In the genomic region with DNA sequence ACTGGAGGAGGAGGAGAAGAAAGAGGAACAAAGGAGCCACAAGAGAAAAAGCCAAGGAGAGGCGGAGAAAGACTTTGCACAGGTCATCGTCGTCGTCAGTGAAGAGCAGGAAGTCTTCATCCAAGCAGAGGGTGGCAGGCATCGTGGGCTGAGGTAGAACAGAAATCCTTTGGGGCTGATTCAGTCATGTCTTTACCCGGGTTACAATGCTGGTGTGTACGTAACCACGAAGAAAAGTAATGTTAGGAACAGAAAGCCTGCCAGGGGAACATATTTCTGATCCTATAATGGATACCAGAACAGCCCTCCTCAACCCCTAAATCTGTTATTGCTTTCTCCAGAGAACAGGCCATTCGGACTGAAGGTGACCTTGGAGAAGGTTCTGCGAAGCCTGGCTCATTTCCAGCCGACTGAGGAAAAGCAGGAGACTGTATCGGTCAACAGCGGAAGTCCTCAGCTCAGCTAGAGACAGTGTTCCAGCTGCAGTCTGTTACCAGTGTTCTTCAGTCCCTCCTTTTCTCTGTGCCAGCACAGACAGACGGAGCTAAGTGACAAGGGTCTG, we compare ENCODE assay signal across 9 mouse cellular contexts. TPM values are rescaled to one million over a fixed set of nuclear protein-coding genes. Genes with fewer than 3 reads are reported as not detected.
DNase-seq lines count a peak whose midpoint lies in the region; ATAC-seq lines count a peak whose summit lies in the region.
"Had no signal": no experiment of that assay in that cellular context is flagged by ENCODE, and none has a peak within 500 bp of the region (broad histone marks: within the 10 kb centered on the region; RNA-seq: fewer than 3 reads in every experiment).

No protein-coding gene starts in this region.

- no peaks in the 10 kb centered on the region for H3K27me3 ChIP-seq in embryonic facial prominence, embryonic 12.5 days

- H3K9ac ChIP-seq in embryonic facial prominence, embryonic 12.5 days: no peak overlapping the region

- intact Hi-C loops in gastrocnemius, postnatal 14 days (cut with DNase I; ENCODE audit: low total_unique reads): no loop called here

- no peak overlapping the region for H3K4me2 ChIP-seq in embryonic facial prominence, embryonic 12.5 days (replicated peaks)

- no peaks in the 10 kb centered on the region for H3K36me3 ChIP-seq in embryonic facial prominence, embryonic 12.5 days

- 43% methylated on average over 14 of the region's 14 CpGs for WGBS in embryonic facial prominence, embryonic 12.5 days

- H3K4me3 ChIP-seq in embryonic facial prominence, embryonic 12.5 days: no peak overlapping the region

- DNase-seq in gastrocnemius, postnatal 14 days: peak; percentile 16
- DNase-seq in gastrocnemius, adult 8-10 months (ENCODE audit: low spot score in 2 of 2): no peak
- peak; percentile 33 for DNase-seq in kidney, adult 11 months
- peak; percentile 34 for DNase-seq in lung, postnatal 25 days (ENCODE audit: low spot score)
- no peak for DNase-seq in cerebellum, postnatal 25 days
- no peak for DNase-seq in right cerebral cortex, postnatal 4 days

- H3K4me1 ChIP-seq in embryonic facial prominence, embryonic 12.5 days: peaks cover 14% of the 10 kb centered on the region; the same call in 1 of the 2 replicates

- ATAC-seq in embryonic facial prominence, embryonic 12.5 days (ENCODE audit: insufficient number of reproducible peaks, insufficient read depth, low FRiP score, low TSS enrichment): no peak
- no peak for ATAC-seq in megakaryocyte-erythroid progenitor cell, adult 5-6 weeks (replicated peaks; ENCODE audit: low FRiP score, low TSS enrichment, poor library complexity, severe bottlenecking)

- peak overlapping the region; percentile 56; the same call in 1 of the 2 replicates for H3K27ac ChIP-seq in embryonic facial prominence, embryonic 12.5 days
- H3K27ac ChIP-seq: macrophage had no signal

- H3K9me3 ChIP-seq in embryonic facial prominence, embryonic 12.5 days: no peaks in the 10 kb centered on the region

RNA-seq across cellular contexts. Expression of a gene that starts 57.1 kb away (rescaled TPM):
- 10 to 100 TPM in 1 of 2 experiments, 1 to 10 TPM in 1; 9.3 to 11.0 TPM for total RNA-seq in gastrocnemius, postnatal 14 days (2021)
- 1 to 10 TPM; 2.6 to 4.7 (median 4.0) TPM for total RNA-seq in gastrocnemius, adult 8-10 months (2022)
- polyA plus RNA-seq in embryonic facial prominence, embryonic 12.5 days (2016; fragmentation: Nextera tagmentation; extraction: Ambion mirVana): 26.3 and 27.2 TPM in 2 replicates
- 20.4 and 21.1 TPM in 2 replicates for total RNA-seq in megakaryocyte-erythroid progenitor cell, adult 5-6 weeks (2014; fragmentation: Nextera tagmentation)
- total RNA-seq in megakaryocyte-erythroid progenitor cell, adult 5-6 weeks (2017): 30.9 and 41.8 TPM in 2 replicates

Comparison
In these comparisons a context has a peak if more than half of its experiments do, and no peak if none do; other contexts are left out.
1. DNase-seq: peak in gastrocnemius, postnatal 14 days (single experiment), kidney, adult 11 months (single experiment) and lung, postnatal 25 days (single experiment); none in gastrocnemius, adult 8-10 months (0 of 2), cerebellum, postnatal 25 days (0 of 2) and right cerebral cortex, postnatal 4 days (single experiment).